Mouse (Mus musculus) CH12.LX (cell line): ENCODE measurements at regions not wholly inside any gene's neighbourhood (a gene's known extent, or its start where the extent isn't known, plus 50 kb on each side); places are given as distances from the start of the nearest gene placed in this dataset.

Source experiments
- DNase-seq: peaks from one replicate; pipeline ENCODE4 v3.0.0-alpha.2; 2013; ENCODE audit errors: extremely low read depth
- H3K27ac ChIP-seq: 2 replicates; pipeline ENCODE4 v1.5.1; 2012; ENCODE audit warnings: low read depth, mild to moderate bottlenecking, control low read depth, moderate library complexity; ENCODE audit not compliant: insufficient read depth
- H3K27me3 ChIP-seq: replicated peaks from 2 replicates; pipeline ENCODE3; 2012; ENCODE audit warnings: inconsistent platforms
- H3K36me3 ChIP-seq, 2 experiments: replicated peaks in 1 of 2; 2 replicates each; pipeline versions ENCODE3 to v1.6.1; 2012; ENCODE audit warnings: inconsistent platforms in 1 of 2, low read length in 1 of 2, mild to moderate bottlenecking in 1 of 2, mixed read lengths in 1 of 2, moderate library complexity in 1 of 2; ENCODE audit not compliant: control insufficient read depth in 1 of 2, insufficient read depth in 1 of 2
- H3K4me1 ChIP-seq, 2 experiments: 2 replicates each; pipeline ENCODE4 v1.6.1; 2012; ENCODE audit warnings: inconsistent platforms in 1 of 2, moderate library complexity in 1 of 2; ENCODE audit not compliant: insufficient read depth in 2 of 2, control insufficient read depth in 1 of 2
- H3K4me2 ChIP-seq: 2 replicates; pipeline ENCODE4 v1.6.1; 2012; ENCODE audit warnings: low read depth, mild to moderate bottlenecking, control low read depth; ENCODE audit not compliant: poor library complexity, insufficient read depth, severe bottlenecking
- H3K4me3 ChIP-seq, 3 experiments: fragments of 150-350 bp in 1 of 3; sonication (generic) in 1 of 3; replicated peaks in 1 of 3; 2 replicates each; pipeline versions ENCODE3 to v1.5.1; 2011 to 2012; ENCODE audit warnings: low read depth in 2 of 3, low read length in 2 of 3, mild to moderate bottlenecking in 2 of 3, moderate library complexity in 2 of 3, control low read depth in 1 of 3, improper control_type of control experiment in 1 of 3, inconsistent platforms in 1 of 3, mixed read lengths in 1 of 3; ENCODE audit not compliant: poor library complexity in 1 of 3
- H3K79me2 ChIP-seq: replicated peaks from 2 replicates; pipeline ENCODE4 v1.6.1; 2012; ENCODE audit warnings: mild to moderate bottlenecking, moderate library complexity; ENCODE audit not compliant: control insufficient read depth, poor library complexity, insufficient read depth, severe bottlenecking; ENCODE audit errors: extremely low read depth
- H3K9ac ChIP-seq: 2 replicates; pipeline ENCODE4 v1.6.1; 2012; ENCODE audit warnings: low read depth, mild to moderate bottlenecking, control low read depth, moderate library complexity; ENCODE audit not compliant: insufficient read depth
- H3K9me3 ChIP-seq: replicated peaks from 2 replicates; pipeline ENCODE3; 2012; ENCODE audit warnings: low read length, inconsistent platforms, mixed read lengths
- CHD2 ChIP-seq: IDR thresholded peaks from 2 replicates; pipeline ENCODE4 v1.6.1; 2011; ENCODE audit warnings: low read length, improper control_type of control experiment
- CTCF ChIP-seq, 2 experiments: IDR thresholded peaks in 1 of 2; conservative IDR thresholded peaks in 1 of 2; 2 replicates each; pipeline ENCODE4 v1.5.1; 2011 to 2012; ENCODE audit warnings: low read depth in 2 of 2, low read length in 2 of 2, improper control_type of control experiment in 1 of 2, inconsistent platforms in 1 of 2, mild to moderate bottlenecking in 1 of 2, moderate library complexity in 1 of 2
- IRF4 ChIP-seq: IDR thresholded peaks from 2 replicates; pipeline ENCODE4 v1.6.1; 2014; ENCODE audit warnings: low read depth, mild to moderate bottlenecking, inconsistent platforms, low read length, improper control_type of control experiment
- PAX5 ChIP-seq: IDR thresholded peaks from 2 replicates; pipeline ENCODE4 v1.6.1; 2012; ENCODE audit warnings: low read length, inconsistent platforms, mixed read lengths
- POLR2A ChIP-seq: IDR thresholded peaks from 2 replicates; pipeline ENCODE4 v1.6.1; 2011; ENCODE audit warnings: low read depth, mild to moderate bottlenecking, improper control_type of control experiment, low read length
- SIN3A ChIP-seq: IDR thresholded peaks from 2 replicates; pipeline ENCODE4 v1.6.1; 2012; ENCODE audit warnings: low read length, improper control_type of control experiment, inconsistent platforms
- dilution Hi-C: fragments of 300-500 bp; cut with MboI; formaldehyde crosslinking; loops from 2 replicates; pipeline ENCODE4 v1.14.3; 2020; ENCODE audit warnings: low sequenced_read_pairs; ENCODE audit not compliant: extremely low pct_unique_long_range_greater_than_20kb, extremely low pct_ligation_motif_present
- in situ Hi-C: fragments of 300-500 bp; cut with MboI; formaldehyde crosslinking; loops from 3 replicates; pipeline ENCODE4 v1.14.3; 2019; ENCODE audit warnings: low sequenced_read_pairs, low pct_ligation_motif_present, low pct_unique_long_range_greater_than_20kb, mixed read lengths

GRCm38 (mm10) chr4:69739833-69740510 lies 670.3 kb downstream of the Cdk5rap2 start:
- no peak overlapping the region for H3K4me3 ChIP-seq
- TF ChIP-seq CTCF (conservative IDR thresholded peaks at IDR 0.05 in 1 of 2, IDR thresholded peaks at IDR 0.05 in 1 of 2; ENCODE audit: low read depth in 2 of 2, low read length in 2 of 2), result no peak
- TF ChIP-seq CHD2, result no peak
- no peak for TF ChIP-seq IRF4
- no peak for TF ChIP-seq SIN3A
- no peak for TF ChIP-seq PAX5
- TF ChIP-seq POLR2A, result no peak
- TF ChIP-seq, all 38 proteins: peak for 0
- H3K27ac ChIP-seq, result no peak overlapping the region
- no peak overlapping the region for H3K4me2 ChIP-seq
- no peaks in the 10 kb centered on the region for H3K36me3 ChIP-seq
- no peak overlapping the region for H3K9ac ChIP-seq
- H3K9me3 ChIP-seq, result peaks cover 53% of the 10 kb centered on the region
- no peaks in the 10 kb centered on the region for H3K27me3 ChIP-seq
- DNase-seq, result no peak
- in situ Hi-C loops, result no loop called here
- H3K4me1 ChIP-seq, result no peaks in the 10 kb centered on the region
- no peaks in the 10 kb centered on the region for H3K79me2 ChIP-seq
- dilution Hi-C loops, result no loop called here
